Mouse (Mus musculus) myocyte (in vitro differentiated cells): ENCODE measurements around the gene Golm1. TPM values are rescaled to one million over a fixed set of nuclear protein-coding genes. Genes with fewer than 3 reads are reported as not detected.
"Not testable (repeated sequence)": the region's sequence is repeated elsewhere in the genome, so short reads cannot be mapped to it uniquely, and the experiment has no call there.

Experiments used
- H3K27me3 ChIP-seq: one replicate; pipeline ENCODE4 v1.6.1; 2011; ENCODE audit not compliant: control insufficient read depth, insufficient read depth, insufficient read length
- H3K36me3 ChIP-seq: one replicate; pipeline ENCODE4 v1.6.1; 2011; ENCODE audit not compliant: control insufficient read depth, insufficient read depth
- H3K4me2 ChIP-seq: one replicate; pipeline ENCODE4 v1.6.1; 2011; ENCODE audit warnings: low read depth, control low read depth
- H3K4me3 ChIP-seq: one replicate; pipeline ENCODE4 v1.5.1; 2011; ENCODE audit warnings: mild to moderate bottlenecking, control low read depth, moderate library complexity
- H3K79me2 ChIP-seq: one replicate; pipeline ENCODE4 v1.6.1; 2011; ENCODE audit not compliant: control insufficient read depth, insufficient read depth
- H3ac ChIP-seq: one replicate; pipeline ENCODE4 v1.6.1; 2011; ENCODE audit not compliant: control insufficient read depth, insufficient read length
- CEBPB ChIP-seq: IDR thresholded peaks from 2 replicates; pipeline ENCODE4 v1.6.1; 2011; ENCODE audit warnings: mild to moderate bottlenecking, moderate library complexity; ENCODE audit not compliant: poor library complexity, insufficient read depth, severe bottlenecking
- E2F4 ChIP-seq: IDR thresholded peaks from one replicate; pipeline ENCODE4 v1.6.1; 2011; ENCODE audit warnings: mild to moderate bottlenecking, control low read depth, moderate library complexity; ENCODE audit not compliant: insufficient read depth
- MAX ChIP-seq: IDR thresholded peaks from one replicate; pipeline ENCODE4 v1.6.1; 2011; ENCODE audit warnings: low read depth, mild to moderate bottlenecking, control low read depth
- MYOD1 ChIP-seq, 3 experiments: IDR thresholded peaks; one replicate each; pipeline ENCODE4 v1.6.1; 2011; ENCODE audit warnings: control low read depth in 2 of 3, low read depth in 2 of 3, mild to moderate bottlenecking in 2 of 3, moderate library complexity in 1 of 3; ENCODE audit not compliant: insufficient read length in 2 of 3, control insufficient read depth in 1 of 3
- MYOG ChIP-seq, 3 experiments: IDR thresholded peaks; one replicate each; pipeline ENCODE4 v1.6.1; 2011; ENCODE audit warnings: control low read depth in 2 of 3, low read depth in 2 of 3, mild to moderate bottlenecking in 2 of 3; ENCODE audit not compliant: insufficient read length in 2 of 3, control insufficient read depth in 1 of 3, insufficient read depth in 1 of 3
- POLR2A ChIP-seq: IDR thresholded peaks from one replicate; pipeline ENCODE4 v1.6.1; 2011; ENCODE audit warnings: low read depth, mild to moderate bottlenecking, control low read depth, moderate library complexity; ENCODE audit not compliant: insufficient read length
- POLR2AphosphoS2 ChIP-seq: IDR thresholded peaks from one replicate; pipeline ENCODE4 v1.6.1; 2011; ENCODE audit warnings: low read depth, control low read depth; ENCODE audit not compliant: insufficient read length
- REST ChIP-seq: IDR thresholded peaks from one replicate; pipeline ENCODE4 v1.6.1; 2011; ENCODE audit warnings: mild to moderate bottlenecking, control low read depth, moderate library complexity; ENCODE audit not compliant: insufficient read depth, insufficient read length
- SRF ChIP-seq: IDR thresholded peaks from one replicate; pipeline ENCODE4 v1.6.1; 2011; ENCODE audit warnings: low read depth; ENCODE audit not compliant: control insufficient read depth, insufficient read length
- TCF12 ChIP-seq: IDR thresholded peaks from one replicate; pipeline ENCODE4 v1.6.1; 2011; ENCODE audit warnings: mild to moderate bottlenecking, control low read depth; ENCODE audit not compliant: poor library complexity, insufficient read depth, severe bottlenecking
- TCF3 ChIP-seq: IDR thresholded peaks from one replicate; pipeline ENCODE4 v1.6.1; 2011; ENCODE audit warnings: low read depth, control low read depth; ENCODE audit not compliant: insufficient read length
- USF1 ChIP-seq: IDR thresholded peaks from one replicate; pipeline ENCODE4 v1.6.1; 2011; ENCODE audit warnings: low read depth, mild to moderate bottlenecking, control low read depth, moderate library complexity
- polyA plus RNA-seq: library from polyadenylated mRNA; unstranded; fragments of >200 nt; fragmentation: generic; extraction: Trizol; gene quantifications from one replicate; pipeline ENCODE4 v1.2.1, GENCODE M21; 2012; ENCODE audit warnings: missing spikeins

Golm1 gene
- polyA plus RNA-seq, 1 experiment: 4.8 TPM

GRCm38 (mm10) chr13:59710230-59710629 lies 34.6 kb upstream of the Golm1 start, which contains the start of gene Spata31d1a:
Gene Spata31d1a, minus strand, starts transcription at chr13:59710330.
- Histone ChIP-seq H3K4me3 (no peak within 1 kb of the TSS), H3K36me3 (no peaks in the 10 kb centered on the region), H3K79me2 (no peaks in the 10 kb centered on the region), H3ac (no peak within 1 kb of the TSS), H3K27me3 (peaks cover 29% of the 10 kb centered on the region), H3K4me2 (no peak within 1 kb of the TSS)
- TF ChIP-seq TCF12 (no peak), POLR2A (no peak), MYOD1 (IDR thresholded peaks at IDR 0.05; ENCODE audit: control insufficient read depth in 1 of 3, insufficient read length in 2 of 3, low read depth in 2 of 3) (no peak), POLR2AphosphoS2 (no peak), TCF3 (no peak), CEBPB (no peak), REST (no peak), MYOG (IDR thresholded peaks at IDR 0.05; ENCODE audit: control insufficient read depth in 1 of 3, insufficient read depth in 1 of 3, insufficient read length in 2 of 3, low read depth in 2 of 3) (no peak), USF1 (no peak), SRF (no peak), MAX (no peak), E2F4 (no peak)

GRCm38 (mm10) chr13:59704562-59704961 lies 29.0 kb upstream of the Golm1 start:
- TF ChIP-seq MAX (no peak), TCF3 (no peak), TCF12 (no peak), REST (no peak), POLR2A (no peak), USF1 (no peak), MYOG (IDR thresholded peaks at IDR 0.05; ENCODE audit: control insufficient read depth in 1 of 3, insufficient read depth in 1 of 3, insufficient read length in 2 of 3, low read depth in 2 of 3) (no peak), E2F4 (no peak), CEBPB (no peak), MYOD1 (IDR thresholded peaks at IDR 0.05; ENCODE audit: control insufficient read depth in 1 of 3, insufficient read length in 2 of 3, low read depth in 2 of 3) (no peak), SRF (no peak), POLR2AphosphoS2 (no peak)
- Histone ChIP-seq H3K4me3 (no peak overlapping the region), H3K27me3 (peaks cover 38% of the 10 kb centered on the region), H3K79me2 (no peaks in the 10 kb centered on the region), H3K36me3 (no peaks in the 10 kb centered on the region), H3ac (no peak overlapping the region), H3K4me2 (no peak overlapping the region)

GRCm38 (mm10) chr13:59703514-59703913 lies 27.9 kb upstream of the Golm1 start:
- no peaks in the 10 kb centered on the region for H3K36me3 ChIP-seq
- no peak overlapping the region for H3K4me2 ChIP-seq
- peaks cover 41% of the 10 kb centered on the region for H3K27me3 ChIP-seq
- no peak overlapping the region for H3ac ChIP-seq
- H3K79me2 ChIP-seq: no peaks in the 10 kb centered on the region
- no peak overlapping the region for H3K4me3 ChIP-seq
- TF ChIP-seq MAX (no peak), MYOG (IDR thresholded peaks at IDR 0.05; ENCODE audit: control insufficient read depth in 1 of 3, insufficient read depth in 1 of 3, insufficient read length in 2 of 3, low read depth in 2 of 3) (no peak), MYOD1 (IDR thresholded peaks at IDR 0.05; ENCODE audit: control insufficient read depth in 1 of 3, insufficient read length in 2 of 3, low read depth in 2 of 3) (no peak), TCF3 (no peak), REST (no peak), POLR2AphosphoS2 (no peak), E2F4 (no peak), CEBPB (no peak), POLR2A (no peak), SRF (no peak), USF1 (no peak)

GRCm38 (mm10) chr13:59700137-59700536 lies 24.5 kb upstream of the Golm1 start:
- H3K4me3 ChIP-seq: not testable (repeated sequence)

GRCm38 (mm10) chr13:59699131-59699530 lies 23.5 kb upstream of the Golm1 start:
- TF ChIP-seq TCF3 (no peak), POLR2AphosphoS2 (no peak), SRF (no peak), POLR2A (no peak), TCF12 (no peak)
- Histone ChIP-seq H3K79me2 (no peaks in the 10 kb centered on the region), H3K4me2 (no peak overlapping the region), H3K27me3 (peaks cover 33% of the 10 kb centered on the region), H3K4me3 (no peak overlapping the region), H3K36me3 (no peaks in the 10 kb centered on the region), H3ac (no peak overlapping the region)

More at GRCm38 (mm10) chr13:59700137-59700536, 24.5 kb upstream of the Golm1 start:
- peaks cover 43% of the 10 kb centered on the region for H3K27me3 ChIP-seq
- H3K79me2 ChIP-seq, H3K36me3 ChIP-seq, H3ac ChIP-seq, H3K4me2 ChIP-seq: not testable (repeated sequence)
